Mouse (Mus musculus) fat pad, adult 2 months (tissue): ENCODE results near the gene Gm15127.
"Not testable (repeated sequence)": the region's sequence is repeated elsewhere in the genome, so short reads cannot be mapped to it uniquely, and the experiment has no call there.

ENCODE experiments used
- DNase-seq: peaks from one replicate; pipeline ENCODE4 v3.0.0-alpha.2; 2011; ENCODE audit warnings: low read depth, low spot score; ENCODE audit errors: extremely low read depth

Gm15127 gene

GRCm38 (mm10) chrX:148663298-148663697 lies at the start of gene Gm15127:
Gene Gm15127, plus strand, starts transcription at chrX:148663598.
- DNase-seq: not testable (repeated sequence)

- not testable (repeated sequence) for DNase-seq
Measured at GRCm38 (mm10) chrX:148615053-148615452, 48.3 kb upstream of the Gm15127 start, which contains the start of gene Gm8334. Gene Gm8334, minus strand, starts transcription at chrX:148615153.

- DNase-seq: not testable (repeated sequence)
Measured at GRCm38 (mm10) chrX:148676290-148676689, 12.9 kb downstream of the Gm15127 start.
